Mouse (Mus musculus): ENCODE data around the gene Nbea.

DNA sequence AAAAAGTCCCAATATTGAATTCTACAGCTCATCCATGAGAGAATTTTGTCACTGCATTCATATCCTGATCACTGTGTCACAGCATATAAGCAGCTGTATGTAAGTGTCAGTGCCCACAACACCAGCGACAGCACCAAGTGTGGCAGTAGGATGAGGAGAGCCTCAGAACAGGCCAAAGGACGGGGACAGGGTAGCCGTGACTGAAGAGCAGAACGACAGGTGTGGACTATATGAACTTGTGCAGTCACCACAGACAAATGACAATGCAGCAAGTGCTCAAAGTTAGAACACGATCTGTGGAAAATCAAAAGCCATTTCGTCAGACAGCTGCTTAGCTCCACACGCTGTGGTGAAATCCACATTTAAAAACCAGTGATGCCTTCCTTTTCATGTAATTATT is 509.3 kb downstream of the Nbea start:
- TF ChIP-seq TAL1 (IDR thresholded peaks at IDR 0.05; ENCODE audit: low read length) (no peak), GATA1 (IDR thresholded peaks at IDR 0.05; ENCODE audit: low read length) (no peak)

All from erythroblast, embryonic 14.5 days (primary cell).